Mouse (Mus musculus): ENCODE results near the gene Ifi207. TPM values are rescaled to one million over a fixed set of nuclear protein-coding genes. Genes with fewer than 3 reads are reported as not detected.
"Not testable (repeated sequence)": the region's sequence is repeated elsewhere in the genome, so short reads cannot be mapped to it uniquely, and the experiment has no call there.

Gene Ifi207
- 0.14 and 0.24 TPM in 2 replicates for polyA plus RNA-seq (2016; fragmentation: Nextera tagmentation; extraction: Ambion mirVana)

DNA sequence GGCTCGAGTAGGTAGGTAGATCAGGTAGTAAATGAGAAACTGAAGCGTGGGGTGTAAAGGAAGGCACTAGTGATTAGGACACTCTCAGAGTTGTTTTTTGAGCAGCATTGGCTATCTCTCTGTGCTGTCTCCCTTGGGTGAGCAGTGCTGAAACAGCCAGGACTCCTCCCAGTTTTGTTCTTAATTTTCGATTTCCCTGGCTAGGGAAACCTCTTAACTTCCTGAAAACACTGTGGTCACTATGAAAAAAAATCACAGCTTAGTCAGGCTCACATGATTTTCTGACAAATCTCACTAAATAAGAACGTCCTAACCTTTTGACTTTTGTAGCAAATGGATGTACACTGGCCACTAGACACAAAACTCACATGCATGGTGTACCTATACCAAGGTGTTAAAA is at the start of gene Ifi207:
Ifi207 (minus strand) TSS at position 92 of the 400 bp plus-strand sequence.
- Histone ChIP-seq H3K27me3 (ENCODE audit: insufficient read depth, poor library complexity, severe bottlenecking) (no peaks in the 10 kb centered on the region), H3K4me3 (no peak within 1 kb of the TSS), H3K36me3 (no peaks in the 10 kb centered on the region), H3K9me3 (no peaks in the 10 kb centered on the region), H3K4me1 (no peaks in the 10 kb centered on the region), H3K27ac (no peak within 1 kb of the TSS)
- no peak for DNase-seq (ENCODE audit: low spot score)
- 74% methylated on average over 4 of the region's 4 CpGs for WGBS

DNA sequence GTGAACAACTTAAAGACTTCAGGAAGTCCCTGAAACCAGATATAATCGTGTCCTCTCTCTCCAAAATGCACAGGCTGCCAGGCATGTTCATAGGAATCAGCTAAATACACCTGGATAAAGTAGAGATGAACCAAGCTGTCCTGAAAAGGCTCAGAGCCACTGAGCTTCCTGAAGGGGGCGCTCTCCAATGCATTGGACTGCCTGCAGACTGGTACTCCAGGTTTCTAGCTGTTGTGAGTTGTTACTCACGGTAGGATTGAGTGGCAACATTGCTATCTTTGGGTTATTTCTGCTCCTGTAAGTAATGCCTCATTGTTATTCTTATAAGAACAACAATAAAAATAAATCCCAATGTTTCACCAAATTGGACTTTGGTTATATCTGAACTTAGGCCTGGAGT is 31.9 kb upstream of the Ifi207 start:
- not testable (repeated sequence) for DNase-seq (ENCODE audit: low spot score); H3K27me3 ChIP-seq (ENCODE audit: insufficient read depth, poor library complexity, severe bottlenecking); H3K4me3 ChIP-seq; H3K36me3 ChIP-seq; H3K9me3 ChIP-seq; H3K4me1 ChIP-seq; H3K27ac ChIP-seq
- WGBS, result 38% methylated on average over 3 of the region's 3 CpGs

- H3K4me1 ChIP-seq; DNase-seq (ENCODE audit: low spot score); H3K36me3 ChIP-seq; H3K9me3 ChIP-seq; H3K27me3 ChIP-seq (ENCODE audit: insufficient read depth, poor library complexity, severe bottlenecking); H3K27ac ChIP-seq; H3K4me3 ChIP-seq: not testable (repeated sequence)
- 85% methylated on average over 5 of the region's 5 CpGs for WGBS
Observed at GRCm38 (mm10) chr1:173766848-173767617, 25.5 kb upstream of the Ifi207 start, which contains the start of gene Ifi204. TSS of gene Ifi204 (minus strand) at chr1:173766943.

- DNase-seq (ENCODE audit: low spot score); H3K9me3 ChIP-seq; H3K36me3 ChIP-seq; H3K4me3 ChIP-seq; H3K27me3 ChIP-seq (ENCODE audit: insufficient read depth, poor library complexity, severe bottlenecking); H3K4me1 ChIP-seq; H3K27ac ChIP-seq: not testable (repeated sequence)
- WGBS, result 87% methylated on average over 5 of the region's 5 CpGs
Observed at GRCm38 (mm10) chr1:173760032-173760431, 18.5 kb upstream of the Ifi207 start.

- Histone ChIP-seq H3K27ac (no peak overlapping the region), H3K27me3 (ENCODE audit: insufficient read depth, poor library complexity, severe bottlenecking) (no peaks in the 10 kb centered on the region), H3K4me3 (no peak overlapping the region), H3K36me3 (no peaks in the 10 kb centered on the region), H3K4me1 (no peaks in the 10 kb centered on the region), H3K9me3 (no peaks in the 10 kb centered on the region)
- no peak for DNase-seq (ENCODE audit: low spot score)
- WGBS, result 69% methylated on average over 1 of the region's 1 CpGs
Observed at GRCm38 (mm10) chr1:173742262-173742661, 715 bp upstream of the Ifi207 start.

- DNase-seq (ENCODE audit: low spot score), result no peak
- no peaks in the 10 kb centered on the region for H3K9me3 ChIP-seq
- no peak overlapping the region for H3K4me3 ChIP-seq
- H3K27ac ChIP-seq, result no peak overlapping the region
- H3K4me1 ChIP-seq, result no peaks in the 10 kb centered on the region
- H3K36me3 ChIP-seq, result no peaks in the 10 kb centered on the region
- H3K27me3 ChIP-seq (ENCODE audit: insufficient read depth, poor library complexity, severe bottlenecking), result no peaks in the 10 kb centered on the region
Observed at GRCm38 (mm10) chr1:173740537-173740936, 1.0 kb downstream of the Ifi207 start.

GRCm38 (mm10) chr1:173736986-173737385 is 4.6 kb downstream of the Ifi207 start:
- no peak overlapping the region for H3K4me3 ChIP-seq
- no peak overlapping the region for H3K27ac ChIP-seq
- 56% methylated on average over 2 of the region's 2 CpGs for WGBS
- no peaks in the 10 kb centered on the region for H3K36me3 ChIP-seq
- no peaks in the 10 kb centered on the region for H3K9me3 ChIP-seq
- H3K27me3 ChIP-seq (ENCODE audit: insufficient read depth, poor library complexity, severe bottlenecking), result no peaks in the 10 kb centered on the region
- DNase-seq (ENCODE audit: low spot score), result no peak
- no peaks in the 10 kb centered on the region for H3K4me1 ChIP-seq

GRCm38 (mm10) chr1:173735015-173735414 is 6.5 kb downstream of the Ifi207 start:
- not testable (repeated sequence) for H3K4me3 ChIP-seq; H3K27ac ChIP-seq; H3K9me3 ChIP-seq; H3K36me3 ChIP-seq; DNase-seq (ENCODE audit: low spot score); H3K4me1 ChIP-seq; H3K27me3 ChIP-seq (ENCODE audit: insufficient read depth, poor library complexity, severe bottlenecking)
- WGBS, result 79% methylated on average over 4 of the region's 4 CpGs

DNA sequence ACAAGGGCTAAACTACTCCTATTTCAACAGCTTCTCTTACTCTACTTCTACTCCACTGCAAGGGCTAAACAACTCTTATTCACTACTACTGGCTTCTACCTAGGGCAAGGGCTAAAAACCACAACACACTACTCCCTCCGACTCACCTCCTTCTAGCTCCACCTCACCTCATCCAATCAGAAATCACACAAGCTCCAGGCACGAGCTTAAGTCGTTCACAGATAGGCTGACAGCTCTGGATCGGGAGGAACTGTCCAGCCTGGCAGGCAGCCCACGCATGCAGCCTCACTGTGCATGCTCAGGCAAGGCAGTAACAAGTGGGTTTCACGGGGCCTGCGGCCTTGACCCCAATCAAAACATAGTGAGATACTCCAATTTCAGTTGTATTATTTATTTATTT is 8.3 kb downstream of the Ifi207 start:
- Histone ChIP-seq H3K27me3 (ENCODE audit: insufficient read depth, poor library complexity, severe bottlenecking) (no peaks in the 10 kb centered on the region), H3K36me3 (no peaks in the 10 kb centered on the region), H3K27ac (no peak overlapping the region), H3K4me1 (no peaks in the 10 kb centered on the region), H3K4me3 (no peak overlapping the region), H3K9me3 (no peaks in the 10 kb centered on the region)
- DNase-seq (ENCODE audit: low spot score), result peak; percentile 79
- 24% methylated on average over 7 of the region's 7 CpGs for WGBS

DNA sequence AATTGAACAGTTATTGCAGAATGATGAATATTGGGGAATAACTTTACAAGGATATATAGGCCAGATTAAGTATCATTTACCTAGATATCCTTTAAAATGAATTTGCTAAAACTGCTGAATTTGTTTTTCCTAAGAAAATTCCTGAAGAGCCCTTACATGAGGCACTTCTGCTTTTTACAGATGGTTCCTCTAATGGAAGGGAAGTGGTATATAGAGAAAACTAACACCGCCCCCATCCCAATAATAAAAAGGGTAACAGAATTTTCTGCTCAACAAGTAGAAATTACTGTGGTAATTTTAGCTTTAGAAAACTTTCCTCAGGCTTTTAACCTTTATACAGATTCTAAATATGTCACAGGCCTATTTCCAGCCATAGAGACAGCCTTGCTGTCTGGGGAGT is 47.3 kb downstream of the Ifi207 start:
- Histone ChIP-seq H3K36me3 (no peaks in the 10 kb centered on the region), H3K4me3 (no peak overlapping the region), H3K27me3 (ENCODE audit: insufficient read depth, poor library complexity, severe bottlenecking) (no peaks in the 10 kb centered on the region), H3K27ac (no peak overlapping the region), H3K9me3 (0 out of 2 replicates have a peak, but pooled peaks cover 4% of the 10 kb centered on the region), H3K4me1 (no peaks in the 10 kb centered on the region)
- 81% methylated on average over 1 of the region's 1 CpGs for WGBS
- DNase-seq (ENCODE audit: low spot score), result no peak

DNA sequence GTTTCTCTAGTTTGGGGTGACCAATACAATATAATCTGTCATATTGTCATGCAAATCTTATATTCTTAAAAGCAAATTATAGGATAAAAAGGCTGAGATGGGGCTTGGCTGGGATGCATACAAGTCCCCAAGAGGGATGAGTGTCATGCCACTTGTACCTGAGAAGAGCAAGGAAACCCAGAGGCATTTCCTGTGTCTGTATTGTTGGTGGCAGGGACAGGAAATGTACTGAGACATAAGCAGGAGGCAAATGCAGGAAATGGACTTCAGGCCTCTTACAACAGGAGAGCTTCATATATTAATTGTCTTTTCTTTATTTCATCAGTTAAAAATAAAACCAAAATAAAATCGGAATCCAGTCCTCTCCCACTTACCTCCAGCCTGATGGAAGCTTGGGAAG is 62.9 kb downstream of the Ifi207 start:
- H3K27me3 ChIP-seq (ENCODE audit: insufficient read depth, poor library complexity, severe bottlenecking); H3K9me3 ChIP-seq; H3K36me3 ChIP-seq; H3K27ac ChIP-seq; H3K4me3 ChIP-seq; DNase-seq (ENCODE audit: low spot score); H3K4me1 ChIP-seq: not testable (repeated sequence)
- 55% methylated on average over 1 of the region's 1 CpGs for WGBS

DNA sequence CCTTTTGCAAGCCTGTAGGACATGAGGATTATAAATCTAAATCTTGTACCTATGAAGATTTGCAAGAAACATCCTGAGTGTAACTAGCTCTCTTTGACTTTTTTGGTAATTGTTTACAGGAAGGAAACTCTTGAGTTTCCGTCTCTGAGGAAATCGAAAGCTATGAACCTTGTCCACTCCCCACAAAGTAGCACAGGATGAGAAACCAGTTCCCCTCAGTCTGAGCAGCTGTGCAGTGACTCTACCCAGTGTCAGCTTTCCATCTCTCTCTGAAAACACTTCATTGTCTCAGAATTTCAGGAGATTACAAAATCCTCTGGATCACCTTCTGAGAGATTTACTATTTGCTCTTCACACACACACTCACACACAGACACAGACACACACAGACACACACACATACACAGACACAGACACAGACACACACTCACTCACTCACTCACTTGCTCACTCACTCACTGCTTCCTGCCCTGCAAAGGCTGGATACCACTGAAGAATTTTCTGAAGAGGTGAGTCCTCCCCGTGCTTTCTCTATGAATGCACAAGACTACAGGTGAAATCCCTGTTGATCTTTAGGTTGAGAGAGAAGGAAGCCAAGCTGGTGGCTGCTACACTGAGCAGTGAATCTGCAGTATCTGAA is 68.0 kb downstream of the Ifi207 start, which contains the start of gene Ifi208:
Ifi208 (plus strand) TSS at position 218 of the 640 bp plus-strand sequence.
- 48% methylated on average over 3 of the region's 3 CpGs for WGBS

More for the DNA sequence above, 68.0 kb downstream of the Ifi207 start, which contains the start of gene Ifi208:
- H3K36me3 ChIP-seq; H3K27ac ChIP-seq; DNase-seq (ENCODE audit: low spot score); H3K4me3 ChIP-seq; H3K27me3 ChIP-seq (ENCODE audit: insufficient read depth, poor library complexity, severe bottlenecking); H3K4me1 ChIP-seq; H3K9me3 ChIP-seq: not testable (repeated sequence)
